Mouse (Mus musculus) cortical plate, adult 2 months (tissue): ENCODE data around the gene Sox13.

Experiments
- CTCF ChIP-seq: fragments of 200-500 bp; IDR thresholded peaks from 2 replicates; pipeline ENCODE4 v1.5.1; 2011; ENCODE audit warnings: mild to moderate bottlenecking, control low read depth, low read length; ENCODE audit not compliant: insufficient read depth; ENCODE audit errors: extremely low read depth
- POLR2A ChIP-seq: fragments of 200-500 bp; IDR thresholded peaks from 2 replicates; pipeline ENCODE4 v1.6.1; 2011; ENCODE audit warnings: mild to moderate bottlenecking, low read length, control low read depth; ENCODE audit not compliant: insufficient read depth; ENCODE audit errors: extremely low read depth

DNA sequence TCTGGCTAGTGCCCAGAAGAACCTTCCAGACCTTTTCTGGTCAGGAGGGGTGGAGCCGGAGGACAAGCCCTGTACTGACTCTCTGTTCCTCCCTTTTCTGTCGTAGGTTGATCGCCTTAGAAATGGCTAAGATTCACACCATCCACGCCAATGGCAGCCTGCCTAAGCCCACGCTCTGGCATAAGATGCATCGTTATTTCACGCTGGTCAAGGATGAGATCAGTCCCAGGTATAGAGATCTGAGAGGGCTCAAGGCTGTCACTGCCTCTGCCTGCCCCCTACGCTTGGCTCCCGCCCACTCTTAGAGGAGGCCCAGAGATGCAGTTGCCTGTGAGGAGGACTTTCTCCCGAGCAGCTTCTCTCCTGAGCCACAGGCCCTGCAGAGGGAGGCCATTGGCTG is 55.5 kb downstream of the Sox13 start:
- TF ChIP-seq POLR2A (no peak), CTCF (no peak)
